In genomic region chr9:49485250-49485891, GRCm38 (mm10) we compare ENCODE assay signal across 8 mouse cellular contexts. TPM values are rescaled to one million over a fixed set of nuclear protein-coding genes. Genes with fewer than 3 reads are reported as not detected.
DNase-seq lines count a peak whose midpoint lies in the region; ATAC-seq and TF ChIP-seq lines count a peak whose summit lies in the region.

No protein-coding gene starts in this region.

- TF ChIP-seq EP300 in liver, embryonic 14.5 days (IDR thresholded peaks at IDR 0.05; ENCODE audit: low read depth) = no peak

- TF ChIP-seq CTCF in cerebellum, adult 2 months (IDR thresholded peaks at IDR 0.05; ENCODE audit: borderline replicate concordance, insufficient read depth, low read depth, low read length) = peak; percentile 59; the same call in 1 of the 2 replicates
- peak; percentile 77 for TF ChIP-seq CTCF in Patski (IDR thresholded peaks at IDR 0.05)
- peak; percentile 54 for TF ChIP-seq CTCF in liver, embryonic 14.5 days (IDR thresholded peaks at IDR 0.05; ENCODE audit: low read depth)

- no peaks in the 10 kb centered on the region for H3K9me3 ChIP-seq in forebrain, embryonic 12.5 days
- no peaks in the 10 kb centered on the region for H3K9me3 ChIP-seq in hindbrain, embryonic 16.5 days (ENCODE audit: control insufficient read depth, low read length)
- no peaks in the 10 kb centered on the region for H3K9me3 ChIP-seq in liver, embryonic 14.5 days (ENCODE audit: control insufficient read depth, low read length)

- TF ChIP-seq POLR2A in cerebellum, adult 2 months (IDR thresholded peaks at IDR 0.05; ENCODE audit: borderline replicate concordance, insufficient read depth, low read length) = no peak

- H3K27ac ChIP-seq in cerebellum, adult 2 months (ENCODE audit: insufficient read depth, low read length) = no peak overlapping the region
- 0 out of 2 replicates have a peak overlapping the region, but pooled peaks have one; percentile 31 for H3K27ac ChIP-seq in forebrain, embryonic 12.5 days
- H3K27ac ChIP-seq in hindbrain, embryonic 16.5 days (ENCODE audit: low read depth, low read length) = no peak overlapping the region
- H3K27ac ChIP-seq in liver, embryonic 14.5 days = no peak overlapping the region

- no peaks in the 10 kb centered on the region for H3K27me3 ChIP-seq in cerebellum, adult 2 months (ENCODE audit: control insufficient read depth, insufficient read depth, low read length)
- no peaks in the 10 kb centered on the region for H3K27me3 ChIP-seq in Patski
- H3K27me3 ChIP-seq in forebrain, embryonic 12.5 days = peaks cover 28% of the 10 kb centered on the region
- H3K27me3 ChIP-seq in hindbrain, embryonic 16.5 days (replicated peaks; ENCODE audit: control insufficient read depth, insufficient read depth, low read length) = peaks cover 4% of the 10 kb centered on the region; the same call in 1 of the 2 replicates
- H3K27me3 ChIP-seq in liver, embryonic 14.5 days (ENCODE audit: control insufficient read depth, insufficient read depth, low read length) = no peaks in the 10 kb centered on the region

- POLR2A ChIA-PET in Patski (lab: Charles Lee) = interaction anchor here (1.4 kb wide), 1 partner anchor 9 kb away, joined by 3 read pairs; no protein-coding TSS in a partner anchor

- CTCF ChIA-PET in Patski (lab: Charles Lee) = interaction anchor here (1.6 to 2.0 kb wide), 2 partner anchors 404 to 408 kb away, joined by 4 to 10 read pairs; partner anchors contain the start of gene Tmprss5

- no peaks in the 10 kb centered on the region for H3K36me3 ChIP-seq in forebrain, embryonic 12.5 days (replicated peaks)
- H3K36me3 ChIP-seq in hindbrain, embryonic 16.5 days (ENCODE audit: control insufficient read depth, insufficient read depth, low read length) = no peaks in the 10 kb centered on the region
- no peaks in the 10 kb centered on the region for H3K36me3 ChIP-seq in liver, embryonic 14.5 days (replicated peaks; ENCODE audit: control insufficient read depth, insufficient read depth, low read depth)

- peak overlapping the region; percentile 87 for H3K4me2 ChIP-seq in forebrain, embryonic 12.5 days
- H3K4me2 ChIP-seq in hindbrain, embryonic 16.5 days (ENCODE audit: low read length) = peak overlapping the region; percentile 70
- H3K4me2 ChIP-seq in liver, embryonic 14.5 days (ENCODE audit: low read depth) = peak overlapping the region; percentile 59

- ATAC-seq in cerebellum, adult (ENCODE audit: insufficient number of reproducible peaks, low FRiP score, low TSS enrichment) = no peak
- peak; percentile 23 for ATAC-seq in Patski
- peak; percentile 47 for ATAC-seq in forebrain, embryonic 12.5 days (ENCODE audit: low FRiP score)
- peak; percentile 40 for ATAC-seq in hindbrain, embryonic 16.5 days
- no peak; the same call in 1 of the 2 replicates for ATAC-seq in liver, embryonic 14.5 days (ENCODE audit: insufficient read depth)

- 6% methylated on average over 21 of the region's 21 CpGs for WGBS in cerebellum, adult 2 months
- WGBS in forebrain, embryonic 12.5 days = 3% methylated on average over 21 of the region's 21 CpGs
- 3% methylated on average over 21 of the region's 21 CpGs for WGBS in hindbrain, embryonic 16.5 days
- WGBS in liver, embryonic 14.5 days (ENCODE audit: insufficient replicate concordance) = 3% methylated on average over 21 of the region's 21 CpGs

- peak in 1 of 2 experiments; percentile 34 for DNase-seq in cerebellum, adult 2 months
- DNase-seq in Patski (ENCODE audit: low read depth, low spot score) = no peak
- DNase-seq in liver, embryonic 14.5 days (ENCODE audit: low read depth in 3 of 3, low spot score in 3 of 3) = no peak
- DNase-seq in neural tube, embryonic 10.5 days (ENCODE audit: extremely low spot score, low spot score) = peak; percentile 49
- no peak for DNase-seq in gastrocnemius, postnatal 4 days (ENCODE audit: low spot score in 2 of 2)

- H3K4me1 ChIP-seq in cerebellum, adult 2 months (ENCODE audit: control insufficient read depth, insufficient read depth, low read length) = no peaks in the 10 kb centered on the region
- peaks cover 24% of the 10 kb centered on the region for H3K4me1 ChIP-seq in forebrain, embryonic 12.5 days
- peaks cover 13% of the 10 kb centered on the region for H3K4me1 ChIP-seq in hindbrain, embryonic 16.5 days (ENCODE audit: control insufficient read depth, insufficient read depth, low read depth, low read length)
- no peaks in the 10 kb centered on the region for H3K4me1 ChIP-seq in liver, embryonic 14.5 days (replicated peaks; ENCODE audit: control insufficient read depth in 2 of 2, insufficient read depth in 2 of 2, low read length in 1 of 2)

- peak overlapping the region; percentile 63 for H3K4me3 ChIP-seq in cerebellum, adult 2 months (replicated peaks; ENCODE audit: insufficient read depth, low read depth, low read length)
- peak overlapping the region; percentile 53 for H3K4me3 ChIP-seq in forebrain, embryonic 12.5 days (replicated peaks)
- H3K4me3 ChIP-seq in hindbrain, embryonic 16.5 days (ENCODE audit: low read length) = peak overlapping the region; percentile 48
- peak overlapping the region; percentile 50 to 63 for H3K4me3 ChIP-seq in liver, embryonic 14.5 days (ENCODE audit: insufficient read depth in 1 of 2, low read depth in 2 of 2, low read length in 2 of 2)

- in situ Hi-C loops in Patski (cut with MboI; ENCODE audit: low pct_unique_long_range_greater_than_20kb) = loop anchor here (5.0 kb wide), 2 partner anchors 238 to 408 kb away; no protein-coding TSS in a partner anchor

- peak overlapping the region; percentile 54 for H3K9ac ChIP-seq in forebrain, embryonic 12.5 days
- peak overlapping the region; percentile 54 for H3K9ac ChIP-seq in hindbrain, embryonic 16.5 days (ENCODE audit: low read depth, low read length)
- no peak overlapping the region for H3K9ac ChIP-seq in liver, embryonic 14.5 days (replicated peaks)

RNA-seq across cellular contexts. Expression of gene Ttc12, which starts 0.7 kb away (rescaled TPM):
- 3.3 and 3.5 TPM in 2 replicates for polyA plus RNA-seq in cerebellum, adult 2 months (2012; rRNA removed)
- 6.8 TPM for polyA plus RNA-seq in Patski (2021)
- polyA plus RNA-seq in forebrain, embryonic 12.5 days (2016; fragmentation: Nextera tagmentation; extraction: Ambion mirVana) = 1.2 and 1.4 TPM in 2 replicates
- polyA plus RNA-seq in hindbrain, embryonic 16.5 days (2015; fragmentation: Nextera tagmentation; extraction: Ambion mirVana) = 2.1 and 2.6 TPM in 2 replicates
- polyA plus RNA-seq in liver, embryonic 14.5 days (2012; rRNA removed) = 0.12 and 0.19 TPM in 2 replicates
- 0.11 and 0.18 TPM in 2 replicates for polyA plus RNA-seq in liver, embryonic 14.5 days (2014; fragmentation: Nextera tagmentation; extraction: Ambion mirVana)
- 1 to 10 TPM; 1.1 to 1.2 TPM for total RNA-seq in gastrocnemius, postnatal 4 days (2021)

RNA-seq across cellular contexts. Expression of gene Ankk1, which starts 58.5 kb away (rescaled TPM):
- polyA plus RNA-seq in cerebellum, adult 2 months (2012; rRNA removed) = 0.08 TPM in 1 of 2 replicates, not detected in the other
- 0.04 TPM for polyA plus RNA-seq in Patski (2021)
- not detected in 2 replicates for polyA plus RNA-seq in forebrain, embryonic 12.5 days (2016; fragmentation: Nextera tagmentation; extraction: Ambion mirVana)
- polyA plus RNA-seq in hindbrain, embryonic 16.5 days (2015; fragmentation: Nextera tagmentation; extraction: Ambion mirVana) = not detected in 2 replicates
- polyA plus RNA-seq in liver, embryonic 14.5 days (2012; rRNA removed) = not detected in 2 replicates
- polyA plus RNA-seq in liver, embryonic 14.5 days (2014; fragmentation: Nextera tagmentation; extraction: Ambion mirVana) = not detected in 2 replicates
- total RNA-seq in gastrocnemius, postnatal 4 days (2021) = not detected

Comparison
In these comparisons a context has a peak if more than half of its experiments do, and no peak if none do; other contexts are left out.
1. ATAC-seq: peak in Patski (single experiment), forebrain, embryonic 12.5 days (single experiment) and hindbrain, embryonic 16.5 days (single experiment); none in cerebellum, adult (single experiment) and liver, embryonic 14.5 days (single experiment).
2. Peak in every context shown above with its lines, with median percentiles within 50 percentile points of each other: H3K4me3 ChIP-seq, CTCF ChIP-seq and H3K4me2 ChIP-seq.